Mouse (Mus musculus) embryonic fibroblast, embryonic 13.5 days (primary cell): Measurements from ENCODE around the gene Cntnap4.

Experiments used
- CTCF ChIP-seq: IDR thresholded peaks from 2 replicates; pipeline ENCODE4 v1.5.1; 2011; ENCODE audit warnings: mild to moderate bottlenecking, control low read depth, low read length, moderate library complexity, borderline replicate concordance; ENCODE audit not compliant: insufficient read depth
- POLR2A ChIP-seq: IDR thresholded peaks from 2 replicates; pipeline ENCODE4 v1.6.1; 2011; ENCODE audit warnings: low read depth, mild to moderate bottlenecking, control low read depth, low read length, moderate library complexity

- TF ChIP-seq POLR2A, result no peak
- no peak for TF ChIP-seq CTCF
These were observed 82.8 kb downstream of the Cntnap4 start for GRCm38 (mm10) chr8:112652657-112653056.
